Mouse (Mus musculus): ENCODE data around the gene Armh2. TPM values are rescaled to one million over a fixed set of nuclear protein-coding genes. Genes with fewer than 3 reads are reported as not detected.
A peak's percentile ranks its signal among the peaks of the same experiment; 100 is the strongest.
"Not testable (repeated sequence)": the region's sequence is repeated elsewhere in the genome, so short reads cannot be mapped to it uniquely, and the experiment has no call there.

Gene Armh2
- total and polyA plus RNA-seq, 2 experiments from 2014 or later = not detected

GRCm38 (mm10) chr13:24760351-24760870 is 19.4 kb downstream of the Armh2 start:
- no peak for ATAC-seq (ENCODE audit: low FRiP score)
- Histone ChIP-seq H3K27ac (ENCODE audit: low read depth, low read length) (no peak overlapping the region), H3K4me3 (ENCODE audit: low read depth, low read length) (no peak overlapping the region), H3K9me3 (ENCODE audit: low read length) (no peaks in the 10 kb centered on the region), H3K9ac (replicated peaks; ENCODE audit: low read length, poor library complexity, severe bottlenecking) (no peak overlapping the region), H3K4me2 (ENCODE audit: low read depth, low read length, poor library complexity, severe bottlenecking) (no peak overlapping the region), H3K36me3 (ENCODE audit: insufficient read depth, low read length) (no peaks in the 10 kb centered on the region), H3K27me3 (ENCODE audit: insufficient read depth, low read length) (no peaks in the 10 kb centered on the region), H3K4me1 (ENCODE audit: insufficient read depth, low read length) (no peaks in the 10 kb centered on the region)
- no peak for DNase-seq (ENCODE audit: low spot score)
- no peak for TF ChIP-seq CTCF (IDR thresholded peaks at IDR 0.05)
- 62% methylated on average over 5 of the region's 5 CpGs for WGBS

- no peak for TF ChIP-seq CTCF (IDR thresholded peaks at IDR 0.05)
- H3K9ac ChIP-seq (replicated peaks; ENCODE audit: low read length, poor library complexity, severe bottlenecking) = 0 out of 2 replicates have a peak overlapping the region, but pooled peaks have one; percentile 10
- H3K27ac ChIP-seq (ENCODE audit: low read depth, low read length) = no peak overlapping the region
- H3K9me3 ChIP-seq (ENCODE audit: low read length) = no peaks in the 10 kb centered on the region
- peak overlapping the region; percentile 76 for H3K4me2 ChIP-seq (ENCODE audit: low read depth, low read length, poor library complexity, severe bottlenecking)
- H3K27me3 ChIP-seq (ENCODE audit: insufficient read depth, low read length) = no peaks in the 10 kb centered on the region
- 8% methylated on average over 10 of the region's 10 CpGs for WGBS
- H3K4me1 ChIP-seq (ENCODE audit: insufficient read depth, low read length) = no peaks in the 10 kb centered on the region
- peak; percentile 53 for ATAC-seq (ENCODE audit: low FRiP score)
- no peaks in the 10 kb centered on the region for H3K36me3 ChIP-seq (ENCODE audit: insufficient read depth, low read length)
- peak overlapping the region; percentile 89 for H3K4me3 ChIP-seq (ENCODE audit: low read depth, low read length)
- no peak for DNase-seq (ENCODE audit: low spot score)
Measured at GRCm38 (mm10) chr13:24761083-24761402, 20.0 kb downstream of the Armh2 start.

- Histone ChIP-seq H3K4me1 (ENCODE audit: insufficient read depth, low read length) (no peaks in the 10 kb centered on the region), H3K27ac (ENCODE audit: low read depth, low read length) (peak within 1 kb of the TSS; percentile 34; the same call in 1 of the 2 replicates), H3K4me2 (ENCODE audit: low read depth, low read length, poor library complexity, severe bottlenecking) (peak within 1 kb of the TSS; percentile 76), H3K4me3 (ENCODE audit: low read depth, low read length) (peak within 1 kb of the TSS; percentile 89), H3K9me3 (ENCODE audit: low read length) (no peaks in the 10 kb centered on the region), H3K9ac (replicated peaks; ENCODE audit: low read length, poor library complexity, severe bottlenecking) (peak within 1 kb of the TSS; percentile 34; the same call in 1 of the 2 replicates), H3K27me3 (ENCODE audit: insufficient read depth, low read length) (no peaks in the 10 kb centered on the region), H3K36me3 (ENCODE audit: insufficient read depth, low read length) (no peaks in the 10 kb centered on the region)
- ATAC-seq (ENCODE audit: low FRiP score) = peak; percentile 96
- peak; percentile 87 for DNase-seq (ENCODE audit: low spot score)
- under 1% methylated on average over 74 of the region's 79 CpGs for WGBS
- TF ChIP-seq CTCF (IDR thresholded peaks at IDR 0.05) = no peak
Measured at GRCm38 (mm10) chr13:24761403-24762227, 20.6 kb downstream of the Armh2 start, which contains the start of gene Gmnn. Gmnn (minus strand) TSS chr13:24761923.

GRCm38 (mm10) chr13:24762254-24762653 is 21.2 kb downstream of the Armh2 start:
- 38% methylated on average over 4 of the region's 4 CpGs for WGBS
- H3K36me3 ChIP-seq (ENCODE audit: insufficient read depth, low read length) = no peaks in the 10 kb centered on the region
- TF ChIP-seq CTCF (IDR thresholded peaks at IDR 0.05) = no peak
- H3K9me3 ChIP-seq (ENCODE audit: low read length) = no peaks in the 10 kb centered on the region
- peak overlapping the region; percentile 76 for H3K4me2 ChIP-seq (ENCODE audit: low read depth, low read length, poor library complexity, severe bottlenecking)
- H3K27me3 ChIP-seq (ENCODE audit: insufficient read depth, low read length) = no peaks in the 10 kb centered on the region
- no peak overlapping the region for H3K27ac ChIP-seq (ENCODE audit: low read depth, low read length)
- ATAC-seq (ENCODE audit: low FRiP score) (no peak), DNase-seq (ENCODE audit: low spot score) (no peak)
- peak overlapping the region; percentile 89 for H3K4me3 ChIP-seq (ENCODE audit: low read depth, low read length)
- no peak overlapping the region for H3K9ac ChIP-seq (replicated peaks; ENCODE audit: low read length, poor library complexity, severe bottlenecking)
- no peaks in the 10 kb centered on the region for H3K4me1 ChIP-seq (ENCODE audit: insufficient read depth, low read length)

GRCm38 (mm10) chr13:24767809-24768208 is 26.8 kb downstream of the Armh2 start:
- not testable (repeated sequence) for H3K4me3 ChIP-seq (ENCODE audit: low read depth, low read length); ATAC-seq (ENCODE audit: low FRiP score); H3K9me3 ChIP-seq (ENCODE audit: low read length); H3K27me3 ChIP-seq (ENCODE audit: insufficient read depth, low read length); H3K4me1 ChIP-seq (ENCODE audit: insufficient read depth, low read length); H3K36me3 ChIP-seq (ENCODE audit: insufficient read depth, low read length); H3K27ac ChIP-seq (ENCODE audit: low read depth, low read length); H3K9ac ChIP-seq (replicated peaks; ENCODE audit: low read length, poor library complexity, severe bottlenecking); H3K4me2 ChIP-seq (ENCODE audit: low read depth, low read length, poor library complexity, severe bottlenecking); DNase-seq (ENCODE audit: low spot score)
- 79% methylated on average over 4 of the region's 4 CpGs for WGBS

GRCm38 (mm10) chr13:24771482-24771881 is 30.4 kb downstream of the Armh2 start:
- not testable (repeated sequence) for H3K4me3 ChIP-seq (ENCODE audit: low read depth, low read length); H3K9me3 ChIP-seq (ENCODE audit: low read length); DNase-seq (ENCODE audit: low spot score); H3K27ac ChIP-seq (ENCODE audit: low read depth, low read length); H3K27me3 ChIP-seq (ENCODE audit: insufficient read depth, low read length); H3K9ac ChIP-seq (replicated peaks; ENCODE audit: low read length, poor library complexity, severe bottlenecking); ATAC-seq (ENCODE audit: low FRiP score); H3K4me1 ChIP-seq (ENCODE audit: insufficient read depth, low read length); H3K4me2 ChIP-seq (ENCODE audit: low read depth, low read length, poor library complexity, severe bottlenecking); H3K36me3 ChIP-seq (ENCODE audit: insufficient read depth, low read length)
- WGBS = 97% methylated on average over 10 of the region's 10 CpGs

Data from midbrain, postnatal 0 days (tissue).